Mouse (Mus musculus) lung, embryonic 16.5 days (tissue): ENCODE data around the gene Mcrip2. TPM values are rescaled to one million over a fixed set of nuclear protein-coding genes. Genes with fewer than 3 reads are reported as not detected.

Source experiments
- ATAC-seq: fragments of 200-750 bp; cut with Nextera tagmentation; 2 replicates; pipeline ENCODE4 v1.8.0; 2017; ENCODE audit warnings: low read depth, mild to moderate bottlenecking, moderate library complexity
- H3K27ac ChIP-seq: fragments of 300-500 bp; sonication (generic); 2 replicates; pipeline ENCODE4 v1.5.1; 2014; ENCODE audit warnings: mild to moderate bottlenecking, control low read depth, low read length
- H3K27me3 ChIP-seq: fragments of 300-500 bp; sonication (generic); 2 replicates; pipeline ENCODE4 v1.6.1; 2014; ENCODE audit warnings: low read depth, low read length, mixed read lengths; ENCODE audit not compliant: control insufficient read depth, insufficient read depth
- H3K36me3 ChIP-seq: fragments of 300-500 bp; sonication (generic); 2 replicates; pipeline ENCODE4 v1.6.1; 2014; ENCODE audit warnings: low read length; ENCODE audit not compliant: control insufficient read depth, insufficient read depth
- H3K4me1 ChIP-seq: fragments of 300-500 bp; sonication (generic); replicated peaks from 2 replicates; pipeline ENCODE4 v1.6.1; 2014; ENCODE audit warnings: low read length, mixed read lengths; ENCODE audit not compliant: control insufficient read depth, insufficient read depth
- H3K4me2 ChIP-seq: fragments of 300-500 bp; sonication (generic); 2 replicates; pipeline ENCODE4 v1.6.1; 2014; ENCODE audit warnings: low read depth, low read length, control low read depth
- H3K4me3 ChIP-seq: fragments of 300-500 bp; sonication (generic); 2 replicates; pipeline ENCODE4 v1.5.1; 2014; ENCODE audit warnings: mild to moderate bottlenecking, low read length, control low read depth
- H3K9ac ChIP-seq: fragments of 300-500 bp; sonication (generic); 2 replicates; pipeline ENCODE4 v1.6.1; 2014; ENCODE audit warnings: low read length, control low read depth
- H3K9me3 ChIP-seq: fragments of 300-500 bp; sonication (generic); 2 replicates; pipeline ENCODE4 v1.6.1; 2016; ENCODE audit warnings: low read length; ENCODE audit not compliant: control insufficient read depth
- WGBS: fragments of 180-500 bp; shearing (Covaris S2); extraction: QIAGEN DNeasy Blood & Tissue Kit; methylation state at CpG from one replicate; pipeline ENCODE4 v1.1.7; 2014; 5-methylcytosine and 5-hydroxymethylcytosine counted together
- polyA plus RNA-seq: library from polyadenylated mRNA; unstranded; fragments of >200 nt; fragmentation: Nextera tagmentation; extraction: Ambion mirVana; gene quantifications from 2 replicates; pipeline ENCODE4 v1.2.1, GENCODE M21; 2015

Gene Mcrip2
- polyA plus RNA-seq, 1 experiment from 2014 or later, result 21.6 TPM

- Histone ChIP-seq H3K9ac (no peak overlapping the region), H3K27me3 (no peaks in the 10 kb centered on the region), H3K4me1 (peaks cover 28% of the 10 kb centered on the region), H3K4me3 (no peak overlapping the region), H3K36me3 (peaks cover 31% of the 10 kb centered on the region), H3K4me2 (no peak overlapping the region), H3K9me3 (no peaks in the 10 kb centered on the region), H3K27ac (no peak overlapping the region)
- no peak for ATAC-seq
- WGBS, result 95% methylated on average over 6 of the region's 6 CpGs
These were observed 28.0 kb downstream of the Mcrip2 start for GRCm38 (mm10) chr17:25840519-25840918.

DNA sequence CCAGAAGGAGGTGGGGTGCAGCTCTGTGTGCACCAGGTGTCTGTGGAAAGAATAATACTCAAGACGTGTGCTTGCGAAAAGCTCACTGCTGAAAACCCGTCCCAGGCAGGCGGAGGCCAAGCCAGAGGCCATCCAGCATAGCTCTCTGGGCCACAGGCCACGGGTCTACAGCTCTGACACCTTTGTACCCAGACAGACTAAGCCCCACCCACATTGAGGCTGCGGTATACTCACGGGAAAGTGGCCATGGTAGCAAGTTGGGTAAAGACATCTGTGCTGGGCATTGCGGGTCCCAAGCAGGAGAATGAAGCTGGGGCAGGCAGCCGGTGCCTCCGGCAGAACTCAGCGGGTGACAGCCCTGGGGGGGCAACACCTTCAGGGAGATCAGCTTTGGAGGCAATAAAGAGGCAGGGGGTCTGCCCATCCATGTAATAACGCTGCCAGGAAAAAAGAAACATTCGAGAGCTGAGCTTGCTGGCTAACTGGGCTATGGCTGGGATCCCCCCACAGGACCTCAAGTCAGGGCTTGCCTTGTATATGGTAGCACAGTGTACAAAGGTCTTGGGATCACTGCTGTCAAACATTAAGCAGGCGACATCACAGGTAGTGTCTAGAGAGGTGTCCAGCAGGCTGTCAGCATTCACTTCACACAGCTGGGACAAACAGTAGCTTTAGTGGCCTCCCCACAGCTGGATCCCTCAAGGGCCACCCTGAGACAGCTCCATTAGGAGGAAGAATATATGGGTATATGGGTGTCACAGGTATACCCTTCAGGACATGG is 28.9 kb downstream of the Mcrip2 start:
- WGBS, result 82% methylated on average over 14 of the region's 14 CpGs
- peaks cover 31% of the 10 kb centered on the region for H3K36me3 ChIP-seq
- no peaks in the 10 kb centered on the region for H3K9me3 ChIP-seq
- no peaks in the 10 kb centered on the region for H3K27me3 ChIP-seq
- H3K4me2 ChIP-seq, result no peak overlapping the region
- no peak for ATAC-seq
- no peak overlapping the region for H3K9ac ChIP-seq
- H3K4me1 ChIP-seq, result peaks cover 32% of the 10 kb centered on the region
- H3K27ac ChIP-seq, result no peak overlapping the region
- no peak overlapping the region for H3K4me3 ChIP-seq

- Histone ChIP-seq H3K36me3 (peaks cover 31% of the 10 kb centered on the region), H3K9me3 (no peaks in the 10 kb centered on the region), H3K9ac (no peak overlapping the region), H3K27ac (no peak overlapping the region), H3K4me3 (no peak overlapping the region), H3K4me2 (no peak overlapping the region), H3K27me3 (no peaks in the 10 kb centered on the region), H3K4me1 (peaks cover 40% of the 10 kb centered on the region)
- no peak for ATAC-seq
- 80% methylated on average over 4 of the region's 4 CpGs for WGBS
These were observed 29.7 kb downstream of the Mcrip2 start for GRCm38 (mm10) chr17:25838904-25839303.

GRCm38 (mm10) chr17:25837533-25837932 is 31.0 kb downstream of the Mcrip2 start:
- H3K27me3 ChIP-seq, result no peaks in the 10 kb centered on the region

DNA sequence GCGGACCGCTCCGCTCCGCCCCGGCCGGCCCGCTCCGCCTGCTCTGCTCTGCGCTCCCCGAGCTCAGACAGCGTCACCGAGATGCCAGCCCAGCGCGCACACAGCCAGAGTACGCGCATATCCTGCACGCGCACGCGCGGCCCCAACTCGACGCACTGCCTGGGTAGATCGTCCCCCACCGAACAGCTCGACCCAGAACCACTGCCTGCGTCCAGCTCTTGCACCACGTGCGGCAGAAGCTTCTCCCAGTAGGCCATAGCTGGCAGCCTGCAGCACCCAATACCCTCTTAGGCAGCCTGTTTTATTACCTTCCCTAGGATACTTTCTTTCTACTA is 31.5 kb downstream of the Mcrip2 start, which contains the start of gene Rhbdl1:
Rhbdl1 (minus strand) TSS at position 220 of the 335 bp plus-strand sequence.
- no peaks in the 10 kb centered on the region for H3K9me3 ChIP-seq
- peaks cover 35% of the 10 kb centered on the region for H3K4me1 ChIP-seq
- WGBS, result under 1% methylated on average over 29 of the region's 29 CpGs
- 0 out of 2 replicates have a peak, but pooled peaks have one; percentile 2 for ATAC-seq
- H3K4me2 ChIP-seq, result peak within 1 kb of the TSS; percentile 70
- H3K4me3 ChIP-seq, result peak within 1 kb of the TSS; percentile 40
- peaks cover 31% of the 10 kb centered on the region for H3K36me3 ChIP-seq
- no peaks in the 10 kb centered on the region for H3K27me3 ChIP-seq
- H3K9ac ChIP-seq, result peak within 1 kb of the TSS; percentile 60
- no peak within 1 kb of the TSS for H3K27ac ChIP-seq

More at GRCm38 (mm10) chr17:25837533-25837932, 31.0 kb downstream of the Mcrip2 start:
- ATAC-seq, result no peak
- H3K4me2 ChIP-seq, result no peak overlapping the region
- H3K4me1 ChIP-seq, result peaks cover 34% of the 10 kb centered on the region
- no peak overlapping the region for H3K4me3 ChIP-seq
- H3K9ac ChIP-seq, result no peak overlapping the region
- 47% methylated on average over 3 of the region's 3 CpGs for WGBS
- H3K9me3 ChIP-seq, result no peaks in the 10 kb centered on the region
- peaks cover 31% of the 10 kb centered on the region for H3K36me3 ChIP-seq
- no peak overlapping the region for H3K27ac ChIP-seq

DNA sequence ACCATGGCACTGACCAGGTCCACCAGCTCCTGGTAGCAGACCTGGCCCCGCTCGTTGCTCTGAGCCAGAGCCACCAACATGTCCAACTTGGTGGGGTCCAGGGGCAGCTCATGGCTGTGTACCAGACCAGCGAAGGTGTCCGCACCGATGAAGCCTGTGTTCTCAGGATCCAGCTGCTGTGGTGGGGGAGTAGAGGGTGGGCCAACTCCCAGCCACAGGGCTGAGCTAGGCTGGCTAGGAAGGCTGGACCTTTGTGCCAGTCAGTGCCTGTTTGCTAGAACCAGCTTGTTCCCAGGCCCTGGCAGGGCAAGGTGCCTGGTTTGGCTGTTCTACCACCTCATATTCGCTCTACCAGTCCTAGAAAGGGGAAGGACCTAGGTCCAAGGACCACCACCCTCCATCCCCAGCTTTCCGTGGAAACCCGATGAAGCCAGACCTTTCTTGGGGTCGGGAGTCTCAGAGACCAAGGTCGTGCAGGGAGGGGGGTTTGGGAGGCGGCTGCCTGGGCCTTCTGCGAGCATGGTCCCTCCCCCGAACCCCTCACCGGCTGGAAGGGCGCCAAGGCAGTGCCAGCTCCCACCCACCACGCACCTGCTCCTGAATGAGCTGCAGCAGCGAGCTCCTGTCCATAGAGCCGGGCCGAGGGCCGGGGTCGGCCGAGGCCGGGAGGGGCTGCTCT is 32.0 kb downstream of the Mcrip2 start:
- Histone ChIP-seq H3K4me3 (peak overlapping the region; percentile 40), H3K36me3 (peaks cover 27% of the 10 kb centered on the region), H3K27ac (no peak overlapping the region), H3K27me3 (no peaks in the 10 kb centered on the region), H3K9ac (peak overlapping the region; percentile 60), H3K9me3 (no peaks in the 10 kb centered on the region), H3K4me2 (peak overlapping the region; percentile 70), H3K4me1 (peaks cover 40% of the 10 kb centered on the region)
- ATAC-seq, result no peak
- WGBS, result 20% methylated on average over 23 of the region's 23 CpGs

GRCm38 (mm10) chr17:25835816-25836215 is 32.7 kb downstream of the Mcrip2 start:
- H3K27me3 ChIP-seq, result no peaks in the 10 kb centered on the region
- no peak overlapping the region for H3K9ac ChIP-seq
- peaks cover 27% of the 10 kb centered on the region for H3K36me3 ChIP-seq
- no peak for ATAC-seq
- no peak overlapping the region for H3K4me2 ChIP-seq
- 86% methylated on average over 16 of the region's 16 CpGs for WGBS
- no peak overlapping the region for H3K4me3 ChIP-seq
- no peak overlapping the region for H3K27ac ChIP-seq
- H3K9me3 ChIP-seq, result no peaks in the 10 kb centered on the region
- peaks cover 48% of the 10 kb centered on the region for H3K4me1 ChIP-seq

DNA sequence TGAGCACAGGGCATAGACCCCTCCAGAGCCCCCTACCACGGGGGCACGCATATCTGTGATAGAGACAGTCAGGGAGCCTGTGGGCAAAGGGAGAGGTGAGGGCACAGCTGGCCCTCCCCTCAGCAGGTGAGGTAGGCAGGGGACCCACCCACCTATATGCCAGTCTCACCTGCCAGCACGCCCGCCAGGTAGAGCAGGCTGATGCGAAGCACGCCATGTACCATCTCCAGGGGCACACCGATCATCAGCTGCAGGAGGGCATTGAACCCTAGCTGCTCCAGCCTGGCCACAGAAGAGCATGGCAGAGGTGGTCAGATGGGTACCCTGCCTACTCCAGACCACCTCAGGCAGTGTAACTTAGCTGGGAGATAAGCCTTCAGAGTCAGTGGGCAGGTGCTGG is 33.3 kb downstream of the Mcrip2 start:
- H3K9ac ChIP-seq, result no peak overlapping the region

GRCm38 (mm10) chr17:25834595-25835222 is 33.9 kb downstream of the Mcrip2 start:
- Histone ChIP-seq H3K27ac (0 out of 2 replicates have a peak overlapping the region, but pooled peaks have one; percentile 24), H3K36me3 (peaks cover 24% of the 10 kb centered on the region), H3K27me3 (no peaks in the 10 kb centered on the region), H3K9me3 (no peaks in the 10 kb centered on the region), H3K4me1 (peaks cover 56% of the 10 kb centered on the region), H3K9ac (peak overlapping the region; percentile 85), H3K4me2 (peak overlapping the region; percentile 80), H3K4me3 (peak overlapping the region; percentile 85)
- no peak for ATAC-seq
- WGBS, result 76% methylated on average over 12 of the region's 12 CpGs

More for the DNA sequence above, 33.3 kb downstream of the Mcrip2 start:
- H3K4me2 ChIP-seq, result no peak overlapping the region
- H3K9me3 ChIP-seq, result no peaks in the 10 kb centered on the region
- no peak overlapping the region for H3K4me3 ChIP-seq
- no peak for ATAC-seq
- H3K36me3 ChIP-seq, result peaks cover 28% of the 10 kb centered on the region
- no peaks in the 10 kb centered on the region for H3K27me3 ChIP-seq
- H3K27ac ChIP-seq, result no peak overlapping the region
- H3K4me1 ChIP-seq, result peaks cover 52% of the 10 kb centered on the region
- whole genome bisulfite sequencing, result 88% methylated on average over 7 of the region's 7 CpGs
